Mouse (Mus musculus) urinary bladder, postnatal 14 days (tissue): ENCODE results near the gene Dlgap4.
"Not testable (repeated sequence)": the region's sequence is repeated elsewhere in the genome, so short reads cannot be mapped to it uniquely, and the experiment has no call there.

Experiments used
- DNase-seq: peaks from one replicate; pipeline ENCODE4 v3.0.0; 2021; ENCODE audit warnings: low spot score

The Dlgap4 gene

GRCm38 (mm10) chr2:156776907-156777306, 163.4 kb downstream of the Dlgap4 start:
- DNase-seq: no peak

- DNase-seq: no peak
These were observed 164.0 kb downstream of the Dlgap4 start for GRCm38 (mm10) chr2:156777326-156778004.

- no peak for DNase-seq
These were observed 165.1 kb downstream of the Dlgap4 start for GRCm38 (mm10) chr2:156778571-156778970.

- peak; percentile 49 for DNase-seq
These were observed 165.5 kb downstream of the Dlgap4 start for GRCm38 (mm10) chr2:156779036-156779435.

GRCm38 (mm10) chr2:156779488-156779887, 166.0 kb downstream of the Dlgap4 start:
- no peak for DNase-seq

- DNase-seq: no peak
These were observed 166.6 kb downstream of the Dlgap4 start for GRCm38 (mm10) chr2:156780129-156780528.

GRCm38 (mm10) chr2:156780752-156781151, 167.2 kb downstream of the Dlgap4 start:
- no peak for DNase-seq

GRCm38 (mm10) chr2:156781281-156781680, 167.8 kb downstream of the Dlgap4 start:
- no peak for DNase-seq

GRCm38 (mm10) chr2:156781836-156782480, 168.5 kb downstream of the Dlgap4 start:
- no peak for DNase-seq

- DNase-seq: no peak
These were observed 169.2 kb downstream of the Dlgap4 start for GRCm38 (mm10) chr2:156782481-156783348.

- no peak for DNase-seq
These were observed 169.8 kb downstream of the Dlgap4 start for GRCm38 (mm10) chr2:156783349-156783728.

GRCm38 (mm10) chr2:156784016-156784585, 170.6 kb downstream of the Dlgap4 start:
- DNase-seq: no peak

GRCm38 (mm10) chr2:156784891-156785290, 171.4 kb downstream of the Dlgap4 start:
- DNase-seq: no peak

- not testable (repeated sequence) for DNase-seq
These were observed 172.9 kb downstream of the Dlgap4 start for GRCm38 (mm10) chr2:156786369-156786768.

GRCm38 (mm10) chr2:156787090-156787775, 173.7 kb downstream of the Dlgap4 start:
- no peak for DNase-seq

- DNase-seq: no peak
These were observed 174.2 kb downstream of the Dlgap4 start for GRCm38 (mm10) chr2:156787776-156788105.

- no peak for DNase-seq
These were observed 175.3 kb downstream of the Dlgap4 start for GRCm38 (mm10) chr2:156788836-156789235.

- DNase-seq: no peak
These were observed 185.0 kb downstream of the Dlgap4 start for GRCm38 (mm10) chr2:156798516-156798915.

- no peak for DNase-seq
These were observed 187.5 kb downstream of the Dlgap4 start for GRCm38 (mm10) chr2:156801045-156801444.

GRCm38 (mm10) chr2:156802116-156802515, 188.6 kb downstream of the Dlgap4 start:
- not testable (repeated sequence) for DNase-seq

GRCm38 (mm10) chr2:156803698-156804372, 190.3 kb downstream of the Dlgap4 start:
- no peak for DNase-seq
